Mouse (Mus musculus) adrenal gland, postnatal 25 days (tissue): ENCODE results near the gene Gsdma2. TPM values are rescaled to one million over a fixed set of nuclear protein-coding genes. Genes with fewer than 3 reads are reported as not detected.
"Not testable (repeated sequence)": the region's sequence is repeated elsewhere in the genome, so short reads cannot be mapped to it uniquely, and the experiment has no call there.

ENCODE experiments used
- DNase-seq: peaks from one replicate; pipeline ENCODE4 v3.0.0; 2021; ENCODE audit warnings: mixed read lengths
- long read RNA-seq: library from polyadenylated mRNA; stranded (forward); transcript quantifications from one replicate; pipeline ENCODE4 v2.0.0, GENCODE M21; 2021
- total RNA-seq: library from RNA; stranded (reverse); gene quantifications from 2 replicates; pipeline ENCODE4 v1.2.3, GENCODE M21; 2021

The Gsdma2 gene
- 0.88 and 1.8 TPM in 2 replicates for total RNA-seq
- long read RNA-seq, result 0 reads

- no peak for DNase-seq
These were observed at the start of gene Gsdma2 for GRCm38 (mm10) chr11:98646459-98646858. Gsdma2 (plus strand) TSS chr11:98646759.

GRCm38 (mm10) chr11:98597363-98597762 lies 49.2 kb upstream of the Gsdma2 start:
- DNase-seq, result peak; percentile 76

GRCm38 (mm10) chr11:98597991-98598390 lies 48.6 kb upstream of the Gsdma2 start, which contains the start of gene Lrrc3c:
Lrrc3c (plus strand) TSS chr11:98598291.
- DNase-seq, result no peak

- no peak for DNase-seq
These were observed 47.7 kb upstream of the Gsdma2 start for GRCm38 (mm10) chr11:98598851-98599290.

- DNase-seq, result no peak
These were observed 47.3 kb upstream of the Gsdma2 start for GRCm38 (mm10) chr11:98599291-98599690.

GRCm38 (mm10) chr11:98602090-98602690 lies 44.4 kb upstream of the Gsdma2 start:
- DNase-seq, result no peak

GRCm38 (mm10) chr11:98603953-98604352 lies 42.6 kb upstream of the Gsdma2 start:
- DNase-seq, result no peak

GRCm38 (mm10) chr11:98604911-98605310 lies 41.6 kb upstream of the Gsdma2 start:
- DNase-seq, result not testable (repeated sequence)

GRCm38 (mm10) chr11:98606763-98607162 lies 39.8 kb upstream of the Gsdma2 start:
- DNase-seq, result no peak

- no peak for DNase-seq
These were observed 25.8 kb upstream of the Gsdma2 start for GRCm38 (mm10) chr11:98620791-98621190.

GRCm38 (mm10) chr11:98623981-98624380 lies 22.6 kb upstream of the Gsdma2 start:
- not testable (repeated sequence) for DNase-seq

GRCm38 (mm10) chr11:98624381-98624780 lies 22.2 kb upstream of the Gsdma2 start:
- DNase-seq, result not testable (repeated sequence)

- no peak for DNase-seq
These were observed 20.7 kb upstream of the Gsdma2 start, which contains the start of the genes Gm12355 and Gsdma3 for GRCm38 (mm10) chr11:98625611-98626410. Gm12355 (minus strand) TSS chr11:98625661. Gsdma3 (plus strand) TSS chr11:98626360.

GRCm38 (mm10) chr11:98628706-98629105 lies 17.9 kb upstream of the Gsdma2 start:
- no peak for DNase-seq

GRCm38 (mm10) chr11:98630646-98631045 lies 15.9 kb upstream of the Gsdma2 start:
- no peak for DNase-seq

- DNase-seq, result peak; percentile 9
These were observed 11.1 kb upstream of the Gsdma2 start for GRCm38 (mm10) chr11:98635312-98635970.

- no peak for DNase-seq
These were observed 9.1 kb upstream of the Gsdma2 start for GRCm38 (mm10) chr11:98637501-98637900.

- DNase-seq, result no peak
These were observed 6.5 kb upstream of the Gsdma2 start for GRCm38 (mm10) chr11:98640091-98640490.

- no peak for DNase-seq
These were observed 1.8 kb upstream of the Gsdma2 start for GRCm38 (mm10) chr11:98644757-98645156.

- DNase-seq, result no peak
These were observed 613 bp upstream of the Gsdma2 start for GRCm38 (mm10) chr11:98645946-98646345.

- DNase-seq, result peak; percentile 59
These were observed 8.5 kb downstream of the Gsdma2 start for GRCm38 (mm10) chr11:98655076-98655475.

- DNase-seq, result no peak
These were observed 14.0 kb downstream of the Gsdma2 start for GRCm38 (mm10) chr11:98660517-98660916.

GRCm38 (mm10) chr11:98664091-98664490 lies 17.5 kb downstream of the Gsdma2 start, which contains the start of gene Gsdma:
Gsdma (plus strand) TSS chr11:98664351.
- DNase-seq, result no peak
